8 mouse cellular contexts compared by ENCODE assay signal in genomic region chr1:131528081-131528507, GRCm38 (mm10). TPM values are rescaled to one million over a fixed set of nuclear protein-coding genes. Genes with fewer than 3 reads are reported as not detected.
DNase-seq lines count a peak whose midpoint lies in the region; ATAC-seq and TF ChIP-seq lines count a peak whose summit lies in the region.

No protein-coding gene starts in this region.

- peak overlapping the region; percentile 83 for H3K27ac ChIP-seq in embryonic facial prominence, embryonic 14.5 days (replicated peaks; ENCODE audit: low read depth, low read length)
- peak overlapping the region; percentile 92 for H3K27ac ChIP-seq in heart, embryonic 10.5 days
- peak overlapping the region; percentile 84 for H3K27ac ChIP-seq in kidney, embryonic 14.5 days (ENCODE audit: low read depth, low read length)
- peak overlapping the region; percentile 87 for H3K27ac ChIP-seq in liver, postnatal 0 days (ENCODE audit: low read depth)
- peak overlapping the region; percentile 70 for H3K27ac ChIP-seq in neural tube, embryonic 13.5 days (replicated peaks)

- peak overlapping the region; percentile 76 for H3K4me2 ChIP-seq in embryonic facial prominence, embryonic 14.5 days (ENCODE audit: low read depth, low read length)
- H3K4me2 ChIP-seq in kidney, embryonic 14.5 days (replicated peaks; ENCODE audit: low read depth, low read length), result peak overlapping the region; percentile 84
- peak overlapping the region; percentile 97 for H3K4me2 ChIP-seq in liver, postnatal 0 days (ENCODE audit: low read depth, low read length)
- H3K4me2 ChIP-seq in neural tube, embryonic 13.5 days, result peak overlapping the region; percentile 99

- H3K4me1 ChIP-seq in E14TG2a.4 (replicated peaks; ENCODE audit: low read depth, low read length), result peaks cover 46% of the 10 kb centered on the region
- peaks cover 32% of the 10 kb centered on the region for H3K4me1 ChIP-seq in embryonic facial prominence, embryonic 14.5 days (ENCODE audit: control insufficient read depth, insufficient read depth, low read length)
- H3K4me1 ChIP-seq in heart, embryonic 10.5 days, result peaks cover 34% of the 10 kb centered on the region
- peaks cover 37% of the 10 kb centered on the region for H3K4me1 ChIP-seq in kidney, embryonic 14.5 days (ENCODE audit: control insufficient read depth, insufficient read depth, low read length)
- peaks cover 42% of the 10 kb centered on the region for H3K4me1 ChIP-seq in liver, postnatal 0 days (ENCODE audit: insufficient read depth)
- H3K4me1 ChIP-seq in neural tube, embryonic 13.5 days (replicated peaks), result peaks cover 43% of the 10 kb centered on the region

- H3K36me3 ChIP-seq in E14TG2a.4 (ENCODE audit: insufficient read depth, low read length), result peaks cover 13% of the 10 kb centered on the region; the same call in 1 of the 2 replicates
- H3K36me3 ChIP-seq in embryonic facial prominence, embryonic 14.5 days (ENCODE audit: control insufficient read depth, insufficient read depth, low read length), result no peaks in the 10 kb centered on the region
- no peaks in the 10 kb centered on the region for H3K36me3 ChIP-seq in heart, embryonic 10.5 days
- H3K36me3 ChIP-seq in kidney, embryonic 14.5 days (ENCODE audit: control insufficient read depth, insufficient read depth, low read length), result no peaks in the 10 kb centered on the region
- 0 out of 2 replicates have a peak, but pooled peaks cover 3% of the 10 kb centered on the region for H3K36me3 ChIP-seq in liver, postnatal 0 days (replicated peaks; ENCODE audit: insufficient read depth, low read length)
- H3K36me3 ChIP-seq in neural tube, embryonic 13.5 days, result no peaks in the 10 kb centered on the region

- no peaks in the 10 kb centered on the region for H3K9me3 ChIP-seq in E14TG2a.4 (ENCODE audit: low read length)
- no peaks in the 10 kb centered on the region for H3K9me3 ChIP-seq in embryonic facial prominence, embryonic 14.5 days (ENCODE audit: control insufficient read depth, low read length)
- H3K9me3 ChIP-seq in heart, embryonic 10.5 days, result no peaks in the 10 kb centered on the region
- H3K9me3 ChIP-seq in kidney, embryonic 14.5 days (ENCODE audit: control insufficient read depth, low read length), result no peaks in the 10 kb centered on the region
- no peaks in the 10 kb centered on the region for H3K9me3 ChIP-seq in liver, postnatal 0 days (ENCODE audit: low read length)
- no peaks in the 10 kb centered on the region for H3K9me3 ChIP-seq in neural tube, embryonic 13.5 days

- no peak for ATAC-seq in embryonic facial prominence, embryonic 14.5 days (ENCODE audit: low read depth)
- no peak for ATAC-seq in kidney, embryonic 14.5 days (ENCODE audit: low FRiP score, low TSS enrichment)
- peak; percentile 9; the same call in 1 of the 2 replicates for ATAC-seq in liver, postnatal 0 days
- no peak for ATAC-seq in neural tube, embryonic 13.5 days (ENCODE audit: low read depth)

- TF ChIP-seq EP300 in liver, postnatal 0 days (IDR thresholded peaks at IDR 0.05; ENCODE audit: low read depth), result no peak

- peak; percentile 86 to 87 for DNase-seq in adrenal gland, postnatal 36 days
- peak; percentile 87 for DNase-seq in embryonic facial prominence, embryonic 14.5 days (ENCODE audit: low spot score)
- DNase-seq in heart, embryonic 10.5 days (ENCODE audit: low spot score), result peak; percentile 90
- DNase-seq in liver, postnatal 0 days, result peak; percentile 76
- no peak for DNase-seq in thymus, postnatal 14 days

- H3K9ac ChIP-seq in embryonic facial prominence, embryonic 14.5 days (ENCODE audit: low read depth, low read length), result peak overlapping the region; percentile 63
- H3K9ac ChIP-seq in kidney, embryonic 14.5 days (ENCODE audit: low read depth, low read length), result peak overlapping the region; percentile 68
- peak overlapping the region; percentile 61 for H3K9ac ChIP-seq in liver, postnatal 0 days (replicated peaks)
- H3K9ac ChIP-seq in neural tube, embryonic 13.5 days, result peak overlapping the region; percentile 60

- H3K27me3 ChIP-seq in E14TG2a.4 (ENCODE audit: insufficient read depth, low read length), result no peaks in the 10 kb centered on the region
- no peaks in the 10 kb centered on the region for H3K27me3 ChIP-seq in embryonic facial prominence, embryonic 14.5 days (replicated peaks; ENCODE audit: control insufficient read depth, insufficient read depth, low read length)
- H3K27me3 ChIP-seq in heart, embryonic 10.5 days (ENCODE audit: insufficient read depth, poor library complexity, severe bottlenecking), result no peaks in the 10 kb centered on the region
- H3K27me3 ChIP-seq in kidney, embryonic 14.5 days (ENCODE audit: control insufficient read depth, insufficient read depth, low read length), result no peaks in the 10 kb centered on the region
- no peaks in the 10 kb centered on the region for H3K27me3 ChIP-seq in liver, postnatal 0 days (ENCODE audit: insufficient read depth, low read length)
- H3K27me3 ChIP-seq in neural tube, embryonic 13.5 days, result no peaks in the 10 kb centered on the region

- under 1% methylated on average over 34 of the region's 34 CpGs for WGBS in embryonic facial prominence, embryonic 14.5 days
- under 1% methylated on average over 34 of the region's 34 CpGs for WGBS in heart, embryonic 10.5 days
- WGBS in kidney, embryonic 14.5 days, result under 1% methylated on average over 34 of the region's 34 CpGs
- under 1% methylated on average over 34 of the region's 34 CpGs for WGBS in liver, postnatal 0 days (ENCODE audit: insufficient replicate concordance)
- WGBS in neural tube, embryonic 13.5 days, result under 1% methylated on average over 34 of the region's 34 CpGs

- TF ChIP-seq CTCF in E14TG2a.4 (conservative IDR thresholded peaks at IDR 0.05; ENCODE audit: low read length), result no peak
- TF ChIP-seq CTCF in liver, postnatal 0 days (IDR thresholded peaks at IDR 0.05; ENCODE audit: low read depth), result no peak

- peak overlapping the region; percentile 99 for H3K4me3 ChIP-seq in E14TG2a.4 (replicated peaks; ENCODE audit: low read length)
- peak overlapping the region; percentile 63 for H3K4me3 ChIP-seq in embryonic facial prominence, embryonic 14.5 days (ENCODE audit: low read depth, low read length)
- peak overlapping the region; percentile 91 for H3K4me3 ChIP-seq in heart, embryonic 10.5 days
- H3K4me3 ChIP-seq in kidney, embryonic 14.5 days (ENCODE audit: low read length), result peak overlapping the region; percentile 76
- H3K4me3 ChIP-seq in liver, postnatal 0 days (ENCODE audit: low read depth, low read length), result peak overlapping the region; percentile 75
- peak overlapping the region; percentile 85 for H3K4me3 ChIP-seq in neural tube, embryonic 13.5 days

RNA-seq across cellular contexts. Expression of gene Fam72a, which starts 0.4 kb away (rescaled TPM):
- 1 to 10 TPM; 1.1 to 1.3 TPM for total RNA-seq in adrenal gland, postnatal 36 days (2021)
- polyA plus RNA-seq in embryonic facial prominence, embryonic 14.5 days (2014; fragmentation: Nextera tagmentation; extraction: Ambion mirVana), result 2.5 and 3.5 TPM in 2 replicates
- 3.9 and 4.5 TPM in 2 replicates for polyA plus RNA-seq in heart, embryonic 10.5 days (2016; fragmentation: Nextera tagmentation; extraction: Ambion mirVana)
- polyA plus RNA-seq in kidney, embryonic 14.5 days (2014; fragmentation: Nextera tagmentation; extraction: Ambion mirVana), result 2.7 and 3.3 TPM in 2 replicates
- 1.2 and 1.5 TPM in 2 replicates for polyA plus RNA-seq in liver, postnatal 0 days (2015; fragmentation: Nextera tagmentation; extraction: Ambion mirVana)
- 0.84 and 1.7 TPM in 2 replicates for polyA plus RNA-seq in neural tube, embryonic 13.5 days (2015; fragmentation: Nextera tagmentation; extraction: Ambion mirVana)

RNA-seq across cellular contexts. Expression of gene Srgap2, which starts 0.9 kb away (rescaled TPM):
- total RNA-seq in adrenal gland, postnatal 36 days (2021), result 10 to 100 TPM; 22.9 to 24.3 TPM
- polyA plus RNA-seq in embryonic facial prominence, embryonic 14.5 days (2014; fragmentation: Nextera tagmentation; extraction: Ambion mirVana), result 21.3 and 23.6 TPM in 2 replicates
- polyA plus RNA-seq in heart, embryonic 10.5 days (2016; fragmentation: Nextera tagmentation; extraction: Ambion mirVana), result 18.7 and 19.4 TPM in 2 replicates
- 13.2 and 20.8 TPM in 2 replicates for polyA plus RNA-seq in kidney, embryonic 14.5 days (2014; fragmentation: Nextera tagmentation; extraction: Ambion mirVana)
- polyA plus RNA-seq in liver, postnatal 0 days (2015; fragmentation: Nextera tagmentation; extraction: Ambion mirVana), result 4.1 TPM in 2 replicates
- polyA plus RNA-seq in neural tube, embryonic 13.5 days (2015; fragmentation: Nextera tagmentation; extraction: Ambion mirVana), result 13.4 and 18.4 TPM in 2 replicates
